Mouse (Mus musculus): ENCODE data around the gene Gbp9. TPM values are rescaled to one million over a fixed set of nuclear protein-coding genes. Genes with fewer than 3 reads are reported as not detected.
"Not testable (repeated sequence)": the region's sequence is repeated elsewhere in the genome, so short reads cannot be mapped to it uniquely, and the experiment has no call there.

Gene Gbp9
- polyA plus RNA-seq (2012; ENCODE audit: insufficient read depth, low replicate concordance), result 3.6 TPM in 1 of 2 replicates, not detected in the other

DNA sequence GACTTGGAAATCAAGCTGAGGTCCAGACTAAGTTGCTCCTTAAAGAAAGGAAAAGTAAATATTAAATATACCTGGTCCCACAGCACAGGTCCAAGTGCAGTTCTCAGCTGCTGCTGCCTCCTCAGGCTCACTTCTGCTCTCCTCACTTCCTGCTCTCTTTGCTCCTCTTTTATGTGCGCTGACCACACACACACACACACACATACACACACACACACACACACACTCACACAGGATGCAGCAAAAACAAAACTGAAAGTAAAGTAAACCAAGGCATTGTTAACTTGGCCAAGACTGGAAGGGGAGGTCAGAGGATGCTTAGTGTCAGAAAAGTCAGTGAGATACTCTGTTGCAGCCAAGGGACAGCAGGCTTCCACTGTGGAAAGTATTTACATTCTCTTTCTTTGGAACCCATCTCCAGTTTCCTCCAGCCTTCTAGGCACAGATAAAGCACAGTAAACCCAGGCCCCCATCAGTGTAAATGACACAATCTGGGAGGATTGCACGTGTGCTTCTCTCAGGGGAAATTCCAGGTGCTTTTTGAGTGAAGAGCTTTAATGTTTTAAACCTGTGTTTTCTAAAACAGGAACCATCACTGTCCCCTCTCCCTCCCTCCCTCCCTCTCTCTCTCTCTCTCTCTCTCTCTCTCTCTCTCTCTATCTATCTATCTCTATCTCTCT lies at the start of gene Gbp9, which contains the start of the genes Gbp8 and Gbp4:
Gbp9 (minus strand) TSS at position 131 of the 680 bp plus-strand sequence.
Gbp8 (minus strand) TSS at position 132 of the 680 bp plus-strand sequence.
Gbp4 (minus strand) TSS at position 178 of the 680 bp plus-strand sequence.
- H3K27me3 ChIP-seq (replicated peaks); H3K9me3 ChIP-seq: not testable (repeated sequence)
- Histone ChIP-seq H3K36me3 (replicated peaks; ENCODE audit: low read length) (peaks cover 11% of the 10 kb centered on the region), H3K4me3 (replicated peaks) (peak within 1 kb of the TSS; percentile 88), H3K4me1 (peaks cover 70% of the 10 kb centered on the region)

DNA sequence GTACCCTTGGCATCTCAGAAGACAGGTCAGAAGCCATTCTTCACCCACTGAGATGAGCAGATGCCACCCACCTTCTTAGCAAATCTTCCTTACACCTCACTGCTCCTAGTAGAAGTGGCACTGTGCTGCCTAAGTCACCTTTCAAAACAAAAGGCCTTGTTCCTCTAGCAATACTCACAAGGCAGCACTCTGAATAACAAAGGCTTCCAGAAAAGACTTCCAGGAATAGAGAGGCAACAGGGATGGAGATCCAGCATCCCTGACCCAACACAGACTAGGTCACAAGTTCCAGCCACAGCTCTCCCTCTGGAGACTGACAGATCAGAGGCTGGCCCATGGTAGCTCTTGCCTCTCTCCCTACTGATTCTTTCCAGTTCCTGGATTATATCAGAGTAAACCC lies 42.1 kb upstream of the Gbp9 start:
- H3K4me3 ChIP-seq (replicated peaks), result no peak overlapping the region
- H3K36me3 ChIP-seq (replicated peaks; ENCODE audit: low read length), result no peaks in the 10 kb centered on the region
- no peaks in the 10 kb centered on the region for H3K4me1 ChIP-seq
- peaks cover 2% of the 10 kb centered on the region for H3K27me3 ChIP-seq (replicated peaks)
- TF ChIP-seq FLI1 (IDR thresholded peaks at IDR 0.05; ENCODE audit: low read length) (no peak), GATA1 (IDR thresholded peaks at IDR 0.05; ENCODE audit: borderline replicate concordance, low read length) (no peak)
- H3K9me3 ChIP-seq, result peaks cover 19% of the 10 kb centered on the region

DNA sequence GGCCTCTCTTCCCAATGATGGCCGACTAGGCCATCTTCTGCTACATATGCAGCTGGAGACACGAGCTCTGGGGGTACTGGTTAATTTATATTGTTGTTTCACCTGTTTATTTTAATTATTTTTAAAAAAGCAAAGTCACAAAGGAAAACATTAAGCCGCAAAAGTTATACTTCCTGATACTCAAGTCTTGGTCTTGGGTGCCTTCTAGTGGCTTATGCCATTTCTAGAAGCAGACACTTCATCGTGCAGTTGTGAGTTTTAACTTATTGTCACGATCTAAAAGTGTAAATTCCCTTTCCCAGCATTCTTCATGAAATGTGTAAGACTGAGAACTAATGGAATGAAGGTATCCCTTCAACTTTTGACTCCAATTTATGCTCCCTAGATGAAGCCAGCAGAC lies 17.2 kb upstream of the Gbp9 start:
- H3K9me3 ChIP-seq, result no peaks in the 10 kb centered on the region
- H3K36me3 ChIP-seq (replicated peaks; ENCODE audit: low read length), result no peaks in the 10 kb centered on the region
- H3K27me3 ChIP-seq (replicated peaks), result no peaks in the 10 kb centered on the region
- TF ChIP-seq GATA1 (IDR thresholded peaks at IDR 0.05; ENCODE audit: borderline replicate concordance, low read length), result no peak
- no peak for TF ChIP-seq FLI1 (IDR thresholded peaks at IDR 0.05; ENCODE audit: low read length)
- H3K4me3 ChIP-seq (replicated peaks), result no peak overlapping the region
- H3K4me1 ChIP-seq, result peaks cover 29% of the 10 kb centered on the region

- peaks cover 15% of the 10 kb centered on the region for H3K4me1 ChIP-seq
- no peaks in the 10 kb centered on the region for H3K27me3 ChIP-seq (replicated peaks)
- H3K36me3 ChIP-seq (replicated peaks; ENCODE audit: low read length), result no peaks in the 10 kb centered on the region
- 0 out of 2 replicates have a peak, but pooled peaks cover 4% of the 10 kb centered on the region for H3K9me3 ChIP-seq
- no peak overlapping the region for H3K4me3 ChIP-seq (replicated peaks)
- TF ChIP-seq GATA1 (IDR thresholded peaks at IDR 0.05; ENCODE audit: borderline replicate concordance, low read length) (no peak), FLI1 (IDR thresholded peaks at IDR 0.05; ENCODE audit: low read length) (no peak)
Measured at GRCm38 (mm10) chr5:105154049-105154448, 14.7 kb upstream of the Gbp9 start.

GRCm38 (mm10) chr5:105148062-105148461 lies 8.7 kb upstream of the Gbp9 start:
- H3K4me3 ChIP-seq (replicated peaks); H3K9me3 ChIP-seq; H3K27me3 ChIP-seq (replicated peaks); H3K36me3 ChIP-seq (replicated peaks; ENCODE audit: low read length): not testable (repeated sequence)
- peaks cover 37% of the 10 kb centered on the region for H3K4me1 ChIP-seq

DNA sequence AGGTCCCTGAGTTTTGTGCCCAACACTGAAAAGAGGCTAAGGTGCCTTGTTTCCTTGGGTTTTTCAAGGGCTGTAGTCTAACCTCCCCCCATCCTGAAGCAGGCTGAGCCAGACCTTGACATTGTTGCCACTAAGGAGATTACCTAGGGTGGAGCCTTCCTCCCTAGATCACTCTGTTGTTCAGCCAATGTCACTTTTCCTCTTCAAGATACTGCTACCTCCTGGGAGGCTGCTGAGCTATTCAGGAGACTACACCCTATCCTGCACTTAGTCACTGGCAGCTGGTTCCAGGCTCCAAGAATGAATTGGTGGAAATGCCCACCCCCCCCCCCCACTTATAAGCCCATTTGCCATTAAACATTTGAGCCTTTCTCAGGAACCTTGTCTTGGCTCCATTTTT lies 7.1 kb upstream of the Gbp9 start:
- H3K4me3 ChIP-seq (replicated peaks), result peak overlapping the region; percentile 23
- no peaks in the 10 kb centered on the region for H3K36me3 ChIP-seq (replicated peaks; ENCODE audit: low read length)
- H3K27me3 ChIP-seq (replicated peaks), result no peaks in the 10 kb centered on the region
- peaks cover 50% of the 10 kb centered on the region for H3K4me1 ChIP-seq
- no peak for TF ChIP-seq GATA1 (IDR thresholded peaks at IDR 0.05; ENCODE audit: borderline replicate concordance, low read length)
- no peak for TF ChIP-seq FLI1 (IDR thresholded peaks at IDR 0.05; ENCODE audit: low read length)
- 0 out of 2 replicates have a peak, but pooled peaks cover 4% of the 10 kb centered on the region for H3K9me3 ChIP-seq

- H3K27me3 ChIP-seq (replicated peaks); H3K36me3 ChIP-seq (replicated peaks; ENCODE audit: low read length); H3K9me3 ChIP-seq: not testable (repeated sequence)
- H3K4me3 ChIP-seq (replicated peaks), result peak overlapping the region; percentile 59
- peaks cover 57% of the 10 kb centered on the region for H3K4me1 ChIP-seq
Measured at GRCm38 (mm10) chr5:105145731-105146130, 6.4 kb upstream of the Gbp9 start.

DNA sequence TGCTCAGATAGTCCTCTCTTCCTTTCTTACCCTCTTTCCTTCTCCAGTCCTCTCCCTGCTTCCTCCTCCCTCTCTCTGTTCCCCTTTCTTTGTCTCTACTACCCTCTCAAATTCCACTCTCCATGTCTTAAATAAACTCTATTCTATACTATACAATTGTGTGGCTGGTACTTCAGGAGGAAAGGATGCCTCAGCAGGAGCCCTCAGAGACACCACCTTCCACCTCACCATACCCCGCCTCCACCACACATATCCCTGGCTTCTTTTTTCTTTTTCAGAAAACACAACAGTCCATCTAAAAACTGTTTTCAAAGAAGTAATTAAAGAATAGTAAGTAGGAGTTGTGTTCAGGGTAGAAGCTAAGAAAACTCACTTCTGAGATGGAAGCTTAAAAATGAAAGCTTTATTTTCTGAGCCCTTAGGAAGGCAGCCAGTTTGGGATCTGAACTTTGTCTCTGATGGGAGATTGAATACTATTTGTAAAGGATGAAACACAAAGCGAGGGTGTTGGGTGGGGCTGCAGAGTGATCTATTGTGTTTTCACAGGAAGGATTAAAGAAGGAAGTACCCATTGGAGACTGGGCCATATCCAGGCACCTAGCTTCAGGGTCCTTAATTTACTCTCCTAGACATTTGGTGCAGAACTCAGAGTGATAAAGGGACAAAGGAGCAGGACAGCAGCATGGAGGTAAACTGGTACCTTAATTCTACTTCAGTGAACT lies 911 bp upstream of the Gbp9 start:
- not testable (repeated sequence) for H3K4me3 ChIP-seq (replicated peaks); H3K9me3 ChIP-seq; H3K36me3 ChIP-seq (replicated peaks; ENCODE audit: low read length); H3K27me3 ChIP-seq (replicated peaks)
- peaks cover 77% of the 10 kb centered on the region for H3K4me1 ChIP-seq

- peaks cover 15% of the 10 kb centered on the region for H3K36me3 ChIP-seq (replicated peaks; ENCODE audit: low read length)
- H3K9me3 ChIP-seq, result no peaks in the 10 kb centered on the region
- H3K27me3 ChIP-seq (replicated peaks), result no peaks in the 10 kb centered on the region
- TF ChIP-seq FLI1 (IDR thresholded peaks at IDR 0.05; ENCODE audit: low read length) (no peak), GATA1 (IDR thresholded peaks at IDR 0.05; ENCODE audit: borderline replicate concordance, low read length) (no peak)
- peaks cover 64% of the 10 kb centered on the region for H3K4me1 ChIP-seq
- H3K4me3 ChIP-seq (replicated peaks), result peak overlapping the region; percentile 88
Measured at GRCm38 (mm10) chr5:105138906-105139305, 433 bp downstream of the Gbp9 start.

- not testable (repeated sequence) for H3K27me3 ChIP-seq (replicated peaks); H3K9me3 ChIP-seq
- Histone ChIP-seq H3K36me3 (replicated peaks; ENCODE audit: low read length) (peaks cover 30% of the 10 kb centered on the region), H3K4me1 (peaks cover 43% of the 10 kb centered on the region), H3K4me3 (replicated peaks) (peak overlapping the region; percentile 57)
Measured at GRCm38 (mm10) chr5:105136706-105137304, 2.5 kb downstream of the Gbp9 start.

DNA sequence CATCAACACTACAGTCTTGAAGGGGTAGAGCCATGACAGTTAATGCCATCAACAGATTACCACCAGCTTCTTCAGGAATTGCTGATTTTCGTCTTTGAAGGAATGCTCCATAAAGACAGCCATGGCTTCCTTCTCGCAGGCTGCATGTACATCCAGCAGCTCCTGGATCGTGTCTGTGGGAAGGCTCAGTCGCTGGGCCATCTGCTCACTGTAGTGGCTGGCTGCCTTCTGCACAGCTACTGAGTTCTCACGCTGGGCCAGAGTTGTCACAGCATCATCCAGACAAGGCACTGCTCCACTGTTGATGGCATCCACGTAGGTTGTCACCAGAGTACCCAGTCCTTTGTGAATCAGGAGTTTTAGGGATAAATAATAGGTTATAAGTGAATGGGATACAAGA lies 17.6 kb downstream of the Gbp9 start:
- Histone ChIP-seq H3K36me3 (replicated peaks; ENCODE audit: low read length) (peaks cover 84% of the 10 kb centered on the region), H3K4me1 (peaks cover 39% of the 10 kb centered on the region)
- H3K4me3 ChIP-seq (replicated peaks); H3K9me3 ChIP-seq; H3K27me3 ChIP-seq (replicated peaks): not testable (repeated sequence)

All from megakaryocyte, embryonic 14.5 days (primary cell).